Mouse (Mus musculus) neural tube, embryonic 11.5 days (tissue): ENCODE data around the gene Irf7. TPM values are rescaled to one million over a fixed set of nuclear protein-coding genes. Genes with fewer than 3 reads are reported as not detected.

Experiments
- ATAC-seq: fragments of 200-750 bp; cut with Nextera tagmentation; 2 replicates; pipeline ENCODE4 v1.8.0; 2017; ENCODE audit warnings: moderate number of reproducible peaks, mild to moderate bottlenecking, moderate TSS enrichment, moderate library complexity; ENCODE audit not compliant: insufficient read depth, low FRiP score, low TSS enrichment
- DNase-seq: peaks from one replicate; pipeline ENCODE4 v3.0.0-alpha.2; 2015; ENCODE audit warnings: low spot score
- H3K27ac ChIP-seq: fragments of 300-500 bp; sonication (generic); 2 replicates; pipeline ENCODE4 v1.5.1; 2014; ENCODE audit warnings: low read depth, mild to moderate bottlenecking, low read length
- H3K27me3 ChIP-seq: fragments of 300-500 bp; sonication (generic); 2 replicates; pipeline ENCODE4 v1.6.1; 2014; ENCODE audit warnings: mild to moderate bottlenecking, low read length, mixed read lengths; ENCODE audit not compliant: control insufficient read depth, insufficient read depth
- H3K36me3 ChIP-seq: fragments of 300-500 bp; sonication (generic); 2 replicates; pipeline ENCODE4 v1.6.1; 2014; ENCODE audit warnings: mild to moderate bottlenecking, low read length, moderate library complexity, mixed read lengths; ENCODE audit not compliant: control insufficient read depth, insufficient read depth
- H3K4me1 ChIP-seq: fragments of 300-500 bp; sonication (generic); 2 replicates; pipeline ENCODE4 v1.6.1; 2014; ENCODE audit warnings: low read length, mixed read lengths; ENCODE audit not compliant: control insufficient read depth, insufficient read depth
- H3K4me2 ChIP-seq: fragments of 300-500 bp; sonication (generic); 2 replicates; pipeline ENCODE4 v1.6.1; 2014; ENCODE audit warnings: low read depth, mild to moderate bottlenecking, moderate library complexity
- H3K4me3 ChIP-seq: fragments of 300-500 bp; sonication (generic); 2 replicates; pipeline ENCODE4 v1.5.1; 2014; ENCODE audit warnings: low read depth, low read length
- H3K9ac ChIP-seq: fragments of 300-500 bp; sonication (generic); 2 replicates; pipeline ENCODE4 v1.6.1; 2014; ENCODE audit warnings: mild to moderate bottlenecking, low read length
- H3K9me3 ChIP-seq: fragments of 300-500 bp; sonication (generic); 2 replicates; pipeline ENCODE4 v1.6.1; 2016; ENCODE audit warnings: low read length; ENCODE audit not compliant: control insufficient read depth
- WGBS: fragments of 180-500 bp; shearing (Covaris S2); extraction: QIAGEN DNeasy Blood & Tissue Kit; methylation state at CpG from one replicate; pipeline ENCODE4 v1.1.7; 2014; 5-methylcytosine and 5-hydroxymethylcytosine counted together
- polyA plus RNA-seq: library from polyadenylated mRNA; unstranded; fragments of >200 nt; fragmentation: Nextera tagmentation; extraction: Ambion mirVana; gene quantifications from 2 replicates; pipeline ENCODE4 v1.2.1, GENCODE M21; 2014

The Irf7 gene
- polyA plus RNA-seq, 1 experiment from 2014 or later: 0.56 TPM

GRCm38 (mm10) chr7:141278766-141279590 is 12.7 kb upstream of the Irf7 start, which contains the start of gene Sct:
Gene Sct, minus strand, starts transcription at chr7:141279133.
- ATAC-seq (peak; percentile 67; the same call in 1 of the 2 replicates), DNase-seq (peak; percentile 70)
- H3K4me2 ChIP-seq: peak within 1 kb of the TSS; percentile 86
- H3K9ac ChIP-seq: peak within 1 kb of the TSS; percentile 60
- WGBS: 1% methylated on average over 46 of the region's 46 CpGs
- H3K9me3 ChIP-seq: no peaks in the 10 kb centered on the region
- H3K36me3 ChIP-seq: no peaks in the 10 kb centered on the region
- peak within 1 kb of the TSS; percentile 37 for H3K4me3 ChIP-seq
- H3K27ac ChIP-seq: no peak within 1 kb of the TSS
- 0 out of 2 replicates have a peak, but pooled peaks cover 3% of the 10 kb centered on the region for H3K4me1 ChIP-seq
- 0 out of 2 replicates have a peak, but pooled peaks cover 2% of the 10 kb centered on the region for H3K27me3 ChIP-seq

- DNase-seq: no peak
- 0 out of 2 replicates have a peak, but pooled peaks cover 2% of the 10 kb centered on the region for H3K27me3 ChIP-seq
- H3K4me2 ChIP-seq: no peak overlapping the region
- 79% methylated on average over 11 of the region's 11 CpGs for WGBS
- 0 out of 2 replicates have a peak, but pooled peaks have one; percentile 5 for ATAC-seq
- H3K36me3 ChIP-seq: no peaks in the 10 kb centered on the region
- H3K4me3 ChIP-seq: no peak overlapping the region
- no peak overlapping the region for H3K27ac ChIP-seq
- no peaks in the 10 kb centered on the region for H3K9me3 ChIP-seq
- H3K9ac ChIP-seq: no peak overlapping the region
- 0 out of 2 replicates have a peak, but pooled peaks cover 3% of the 10 kb centered on the region for H3K4me1 ChIP-seq
Measured at GRCm38 (mm10) chr7:141277701-141278678, 11.7 kb upstream of the Irf7 start.

- Histone ChIP-seq H3K4me1 (0 out of 2 replicates have a peak, but pooled peaks cover 3% of the 10 kb centered on the region), H3K4me3 (no peak within 1 kb of the TSS), H3K4me2 (no peak within 1 kb of the TSS), H3K9ac (no peak within 1 kb of the TSS), H3K36me3 (no peaks in the 10 kb centered on the region), H3K27ac (no peak within 1 kb of the TSS), H3K9me3 (no peaks in the 10 kb centered on the region), H3K27me3 (0 out of 2 replicates have a peak, but pooled peaks cover 2% of the 10 kb centered on the region)
- 20% methylated on average over 11 of the region's 11 CpGs for WGBS
- DNase-seq: no peak
- ATAC-seq: no peak
Measured at GRCm38 (mm10) chr7:141276546-141276945, 10.3 kb upstream of the Irf7 start, which contains the start of gene Cdhr5. Gene Cdhr5, minus strand, starts transcription at chr7:141276786.

GRCm38 (mm10) chr7:141275356-141275755 is 9.1 kb upstream of the Irf7 start:
- Histone ChIP-seq H3K27ac (no peak overlapping the region), H3K4me2 (no peak overlapping the region)
- ATAC-seq: no peak

GRCm38 (mm10) chr7:141270631-141271030 is 4.3 kb upstream of the Irf7 start:
- DNase-seq (no peak), ATAC-seq (no peak)
- Histone ChIP-seq H3K4me1 (peaks cover 5% of the 10 kb centered on the region; the same call in 1 of the 2 replicates), H3K27ac (no peak overlapping the region), H3K36me3 (no peaks in the 10 kb centered on the region), H3K9ac (no peak overlapping the region), H3K4me2 (no peak overlapping the region), H3K9me3 (no peaks in the 10 kb centered on the region), H3K4me3 (no peak overlapping the region), H3K27me3 (no peaks in the 10 kb centered on the region)
- WGBS: 79% methylated on average over 3 of the region's 3 CpGs

More at GRCm38 (mm10) chr7:141275356-141275755, 9.1 kb upstream of the Irf7 start:
- Histone ChIP-seq H3K27me3 (0 out of 2 replicates have a peak, but pooled peaks cover 2% of the 10 kb centered on the region), H3K4me1 (0 out of 2 replicates have a peak, but pooled peaks cover 3% of the 10 kb centered on the region), H3K9me3 (no peaks in the 10 kb centered on the region), H3K9ac (no peak overlapping the region), H3K4me3 (no peak overlapping the region), H3K36me3 (no peaks in the 10 kb centered on the region)
- no peak for DNase-seq
- 85% methylated on average over 9 of the region's 9 CpGs for WGBS

- ATAC-seq (no peak), DNase-seq (no peak)
- Histone ChIP-seq H3K27me3 (no peaks in the 10 kb centered on the region), H3K4me3 (no peak overlapping the region), H3K27ac (no peak overlapping the region), H3K4me1 (peaks cover 10% of the 10 kb centered on the region; the same call in 1 of the 2 replicates), H3K9ac (no peak overlapping the region), H3K36me3 (no peaks in the 10 kb centered on the region), H3K9me3 (no peaks in the 10 kb centered on the region), H3K4me2 (no peak overlapping the region)
- 80% methylated on average over 14 of the region's 14 CpGs for WGBS
Measured at GRCm38 (mm10) chr7:141269273-141269545, 2.9 kb upstream of the Irf7 start.

GRCm38 (mm10) chr7:141268466-141269272 is 2.4 kb upstream of the Irf7 start:
- no peak overlapping the region for H3K27ac ChIP-seq
- 79% methylated on average over 24 of the region's 24 CpGs for WGBS

GRCm38 (mm10) chr7:141265411-141265738 is 906 bp downstream of the Irf7 start:
- Histone ChIP-seq H3K4me3 (no peak overlapping the region), H3K27ac (no peak overlapping the region), H3K36me3 (peaks cover 23% of the 10 kb centered on the region), H3K4me2 (no peak overlapping the region; the same call in 1 of the 2 replicates), H3K9ac (no peak overlapping the region), H3K4me1 (peaks cover 10% of the 10 kb centered on the region; the same call in 1 of the 2 replicates), H3K9me3 (no peaks in the 10 kb centered on the region), H3K27me3 (no peaks in the 10 kb centered on the region)
- 44% methylated on average over 11 of the region's 11 CpGs for whole genome bisulfite sequencing
- ATAC-seq (no peak; the same call in 1 of the 2 replicates), DNase-seq (no peak)

More at GRCm38 (mm10) chr7:141268466-141269272, 2.4 kb upstream of the Irf7 start:
- Histone ChIP-seq H3K4me2 (no peak overlapping the region), H3K9ac (no peak overlapping the region), H3K36me3 (0 out of 2 replicates have a peak, but pooled peaks cover 2% of the 10 kb centered on the region), H3K9me3 (no peaks in the 10 kb centered on the region), H3K4me1 (peaks cover 10% of the 10 kb centered on the region; the same call in 1 of the 2 replicates), H3K27me3 (no peaks in the 10 kb centered on the region), H3K4me3 (no peak overlapping the region)
- ATAC-seq (no peak), DNase-seq (no peak)
